Mouse (Mus musculus) left cerebral cortex, adult 2 months (tissue): ENCODE results near the gene Tnpo1. TPM values are rescaled to one million over a fixed set of nuclear protein-coding genes. Genes with fewer than 3 reads are reported as not detected.

Experiments
- DNase-seq, 2 experiments: peaks; one replicate each; pipeline ENCODE4 v3.0.0; 2021 to 2022; ENCODE audit warnings: low spot score in 2 of 2, mixed read lengths in 1 of 2; ENCODE audit errors: extremely low spot score in 1 of 2
- H3K27ac ChIP-seq: fragments of 200-600 bp; 2 replicates; pipeline ENCODE4 v1.8.1; 2022
- H3K4me3 ChIP-seq: fragments of 200-600 bp; 2 replicates; pipeline ENCODE4 v1.8.1; 2022
- CTCF ChIP-seq: fragments of 200-600 bp; IDR thresholded peaks from 2 replicates; pipeline ENCODE4 v1.8.1; 2022; ENCODE audit warnings: antibody characterized with exemption, mild to moderate bottlenecking, moderate library complexity
- intact Hi-C: fragments of 180-260 bp; cut with DNase I; formaldehyde crosslinking; loops from one replicate; pipeline ENCODE4 v1.15.1; 2025
- long read RNA-seq, 2 experiments: library from polyadenylated mRNA; stranded (forward); transcript quantifications; one replicate each; pipeline ENCODE4 v2.0.0; 2021; ENCODE audit warnings: borderline mapping rate in 2 of 2
- total RNA-seq, 2 experiments: library from RNA; stranded (reverse); gene quantifications; 2 replicates each; pipeline ENCODE4 v1.2.3; 2021

Gene Tnpo1
- total RNA-seq = 10 to 100 TPM; 66.9 to 67.5 TPM
- long read RNA-seq, experiment 1, partial matches to known transcripts = 0 of 6 reads
- long read RNA-seq, experiment 1, other reads (novel, unspliced or antisense) = 6 of 6 reads
- long read RNA-seq, experiment 2, partial matches to known transcripts = 1 of 20 reads
- long read RNA-seq, experiment 2, other reads (novel, unspliced or antisense) = 19 of 20 reads

- peak within 1 kb of the TSS; percentile 98 for H3K4me3 ChIP-seq
- intact Hi-C loops = loop anchor here (10.0 kb wide), 1 partner anchor 128 kb away; no protein-coding TSS in a partner anchor
- peak; percentile 92 to 93 for DNase-seq
- H3K27ac ChIP-seq = peak within 1 kb of the TSS; percentile 96
- TF ChIP-seq CTCF = no peak
Observed at GRCm38 (mm10) chr13:98926213-98926957, at the start of gene Tnpo1. TSS of gene Tnpo1 (minus strand) at chr13:98926384.

- intact Hi-C loops = no loop called here
- no peak overlapping the region for H3K27ac ChIP-seq
- DNase-seq = no peak
- no peak overlapping the region for H3K4me3 ChIP-seq
- no peak for TF ChIP-seq CTCF
Observed at GRCm38 (mm10) chr13:98972090-98972489, 45.9 kb upstream of the Tnpo1 start.

- intact Hi-C loops = no loop called here
- DNase-seq = no peak
- no peak overlapping the region for H3K4me3 ChIP-seq
- no peak overlapping the region for H3K27ac ChIP-seq
- no peak for TF ChIP-seq CTCF
Observed at GRCm38 (mm10) chr13:98971641-98972040, 45.5 kb upstream of the Tnpo1 start.

GRCm38 (mm10) chr13:98968517-98968916 is 42.3 kb upstream of the Tnpo1 start:
- H3K27ac ChIP-seq = no peak overlapping the region

GRCm38 (mm10) chr13:98967942-98968341 is 41.8 kb upstream of the Tnpo1 start:
- no peak for TF ChIP-seq CTCF
- intact Hi-C loops = no loop called here
- DNase-seq = no peak

More at GRCm38 (mm10) chr13:98968517-98968916, 42.3 kb upstream of the Tnpo1 start:
- no peak for TF ChIP-seq CTCF
- DNase-seq = no peak
- H3K4me3 ChIP-seq = no peak overlapping the region
- intact Hi-C loops = no loop called here

GRCm38 (mm10) chr13:98966583-98966982 is 40.4 kb upstream of the Tnpo1 start:
- no peak for TF ChIP-seq CTCF
- no peak overlapping the region for H3K27ac ChIP-seq
- no peak for DNase-seq
- intact Hi-C loops = no loop called here
- H3K4me3 ChIP-seq = no peak overlapping the region

More at GRCm38 (mm10) chr13:98967942-98968341, 41.8 kb upstream of the Tnpo1 start:
- no peak overlapping the region for H3K27ac ChIP-seq
- H3K4me3 ChIP-seq = no peak overlapping the region

- Histone ChIP-seq H3K27ac (no peak overlapping the region), H3K4me3 (no peak overlapping the region)
- intact Hi-C loops = no loop called here
- DNase-seq = no peak
- no peak for TF ChIP-seq CTCF
Observed at GRCm38 (mm10) chr13:98963612-98964011, 37.4 kb upstream of the Tnpo1 start.

- Histone ChIP-seq H3K4me3 (no peak overlapping the region), H3K27ac (no peak overlapping the region)
- intact Hi-C loops = no loop called here
- DNase-seq = no peak
- TF ChIP-seq CTCF = no peak
Observed at GRCm38 (mm10) chr13:98958177-98958576, 32.0 kb upstream of the Tnpo1 start.

GRCm38 (mm10) chr13:98956209-98956608 is 30.0 kb upstream of the Tnpo1 start:
- DNase-seq = no peak
- intact Hi-C loops = no loop called here
- Histone ChIP-seq H3K27ac (no peak overlapping the region), H3K4me3 (no peak overlapping the region)
- TF ChIP-seq CTCF = no peak

- TF ChIP-seq CTCF = no peak
- no peak for DNase-seq
- H3K27ac ChIP-seq = no peak overlapping the region
- no peak overlapping the region for H3K4me3 ChIP-seq
- intact Hi-C loops = no loop called here
Observed at GRCm38 (mm10) chr13:98955676-98956075, 29.5 kb upstream of the Tnpo1 start.

- Histone ChIP-seq H3K4me3 (no peak overlapping the region), H3K27ac (no peak overlapping the region)
- no peak for DNase-seq
- TF ChIP-seq CTCF = no peak
- intact Hi-C loops = no loop called here
Observed at GRCm38 (mm10) chr13:98955226-98955625, 29.0 kb upstream of the Tnpo1 start.

- Histone ChIP-seq H3K4me3 (no peak overlapping the region), H3K27ac (no peak overlapping the region)
- no peak for TF ChIP-seq CTCF
- intact Hi-C loops = no loop called here
- DNase-seq = no peak
Observed at GRCm38 (mm10) chr13:98953830-98954229, 27.6 kb upstream of the Tnpo1 start.
